Mouse (Mus musculus): ENCODE results near the gene St3gal3.

- TF ChIP-seq CTCF (IDR thresholded peaks at IDR 0.05; ENCODE audit: control insufficient read depth, insufficient read depth, low read length): no peak
- TF ChIP-seq POLR2A (IDR thresholded peaks at IDR 0.05; ENCODE audit: borderline replicate concordance, control insufficient read depth, low read depth, low read length): no peak
Observed at GRCm38 (mm10) chr4:117898111-117898510, 236.6 kb downstream of the St3gal3 start.

Measured in bone marrow, adult 2 months (tissue).